Mouse (Mus musculus): ENCODE data around the gene Ttc38. TPM values are rescaled to one million over a fixed set of nuclear protein-coding genes. Genes with fewer than 3 reads are reported as not detected.

Gene Ttc38
- total RNA-seq, 2 experiments from 2014 or later = 5.0 to 5.2 TPM

DNA sequence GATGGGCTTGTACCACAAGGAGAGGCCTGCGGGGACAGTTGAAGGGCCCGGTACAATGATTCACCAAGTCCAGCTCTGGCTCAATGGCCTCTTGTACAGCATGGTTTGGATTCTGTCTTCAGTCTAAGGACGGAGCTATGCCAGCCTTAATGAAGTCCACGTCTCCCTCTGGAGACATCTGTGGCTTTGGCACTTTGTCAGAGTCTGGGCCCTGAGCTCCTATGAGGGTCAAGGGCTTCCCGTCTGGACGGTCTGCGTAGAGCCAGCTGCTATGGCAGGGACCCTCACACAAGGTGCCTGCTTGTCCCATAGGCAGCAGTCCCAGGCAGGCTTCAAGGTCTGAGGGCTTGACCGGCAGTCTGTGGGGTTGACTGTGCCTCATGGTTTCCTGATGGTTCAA is 68.2 kb downstream of the Ttc38 start:
- DNase-seq (ENCODE audit: extremely low spot score in 1 of 2, low spot score in 2 of 2) = no peak
- Histone ChIP-seq H3K27ac (no peak overlapping the region), H3K4me3 (no peak overlapping the region)
- intact Hi-C loops (cut with DNase I) = no loop called here
- no peak for TF ChIP-seq CTCF (IDR thresholded peaks at IDR 0.05)

DNA sequence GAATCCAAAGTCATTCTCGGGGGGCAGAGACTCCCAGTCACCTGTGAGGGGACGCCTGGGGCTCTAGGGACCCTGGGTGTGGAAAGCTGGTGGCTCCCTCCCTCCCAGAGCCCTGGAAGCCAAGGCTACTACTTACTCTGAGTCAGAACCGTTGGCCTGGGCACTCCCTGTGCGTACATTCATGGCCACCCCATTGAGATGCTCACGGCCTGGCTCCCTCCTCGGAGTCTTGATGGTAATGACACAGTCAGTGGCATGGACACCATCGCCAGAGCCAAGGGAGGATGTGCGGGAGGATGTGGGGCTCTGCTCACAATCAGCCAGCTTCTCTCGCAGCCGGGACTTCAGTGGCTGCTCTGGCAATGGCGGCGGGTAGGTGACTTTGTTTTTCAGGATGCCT is 68.7 kb downstream of the Ttc38 start:
- DNase-seq (ENCODE audit: extremely low spot score in 1 of 2, low spot score in 2 of 2) = no peak
- Histone ChIP-seq H3K4me3 (no peak overlapping the region), H3K27ac (no peak overlapping the region)
- intact Hi-C loops (cut with DNase I) = no loop called here
- no peak for TF ChIP-seq CTCF (IDR thresholded peaks at IDR 0.05)

DNA sequence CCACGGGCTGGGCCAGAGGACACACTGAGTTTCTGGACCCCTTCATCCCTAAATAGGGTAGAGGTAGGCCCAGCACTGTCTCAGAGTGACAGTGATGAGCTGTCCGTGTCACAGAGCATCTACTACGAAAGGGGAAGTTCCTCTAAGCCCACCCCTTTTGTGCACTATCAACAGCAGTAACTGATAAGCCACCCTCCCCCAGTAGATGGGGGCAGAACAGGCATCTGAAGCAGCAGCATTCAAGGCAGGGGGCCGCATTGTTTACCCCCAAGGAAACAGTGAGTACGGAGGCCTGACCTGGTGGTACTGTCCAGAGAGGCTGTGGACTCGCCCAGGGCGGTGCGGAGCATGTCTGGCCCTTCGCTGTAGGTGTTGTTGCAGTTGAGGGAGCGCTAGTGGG is 70.4 kb downstream of the Ttc38 start:
- DNase-seq (ENCODE audit: extremely low spot score in 1 of 2, low spot score in 2 of 2) = no peak
- Histone ChIP-seq H3K4me3 (no peak overlapping the region), H3K27ac (no peak overlapping the region)
- intact Hi-C loops (cut with DNase I) = no loop called here
- no peak for TF ChIP-seq CTCF (IDR thresholded peaks at IDR 0.05)

DNA sequence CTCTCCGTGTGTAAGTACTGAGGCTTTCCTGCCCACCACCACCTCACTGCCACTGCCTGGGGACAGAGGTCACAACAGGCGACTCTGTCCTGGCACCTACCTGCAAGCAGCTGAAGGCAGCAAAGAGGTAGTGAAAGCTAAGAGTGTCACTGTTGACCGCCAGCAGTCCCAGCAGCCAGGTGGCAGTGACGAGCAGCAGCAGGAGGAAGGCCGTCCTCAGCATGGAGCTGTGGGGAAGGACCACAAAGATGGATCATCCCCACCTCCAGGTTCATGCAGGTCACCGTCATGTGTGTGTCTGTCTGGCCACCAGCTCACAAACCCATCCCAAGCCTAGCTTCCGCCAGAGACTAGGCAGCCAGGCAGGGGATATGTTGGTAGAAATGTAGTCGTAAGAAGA is 71.7 kb downstream of the Ttc38 start:
- TF ChIP-seq CTCF (IDR thresholded peaks at IDR 0.05) = peak; percentile 48

More for the DNA sequence above, 71.7 kb downstream of the Ttc38 start:
- H3K27ac ChIP-seq = no peak overlapping the region
- no peak overlapping the region for H3K4me3 ChIP-seq
- intact Hi-C loops (cut with DNase I) = no loop called here
- DNase-seq (ENCODE audit: extremely low spot score in 1 of 2, low spot score in 2 of 2) = no peak

Other genes starting within 250 kb of the Ttc38 start
- gene Wnt7b, start 249.8 kb upstream of the Ttc38 start, total RNA-seq (2021) = 10 to 100 TPM; 33.8 to 35.5 TPM
- gene Ppara, start 97.3 kb upstream of the Ttc38 start, total RNA-seq (2021) = 1 to 10 TPM; 3.6 TPM
- 10 to 100 TPM; 21.1 to 21.3 TPM for gene Cdpf1, start 20.6 kb upstream of the Ttc38 start, total RNA-seq (2021)
- 1 to 10 TPM in 1 of 2 experiments, under 1 TPM in 1; 0.82 to 1.2 TPM for gene Pkdrej, start 10.6 kb upstream of the Ttc38 start, total RNA-seq (2021)
- gene Gtse1, start 27.4 kb downstream of the Ttc38 start, total RNA-seq (2021) = under 1 TPM; 0.25 to 0.33 TPM
- gene Trmu, start 47.0 kb downstream of the Ttc38 start, total RNA-seq (2021) = 10 to 100 TPM; 29.9 to 33.8 TPM
- 1 to 10 TPM; 3.7 to 4.6 TPM for gene Celsr1, start 201.5 kb downstream of the Ttc38 start, total RNA-seq (2021)
- 10 to 100 TPM; 46.2 to 51.7 TPM for gene Gramd4, start 225.4 kb downstream of the Ttc38 start, total RNA-seq (2021)